Mouse (Mus musculus): Measurements from ENCODE around the gene Cbr4.

The Cbr4 gene

DNA sequence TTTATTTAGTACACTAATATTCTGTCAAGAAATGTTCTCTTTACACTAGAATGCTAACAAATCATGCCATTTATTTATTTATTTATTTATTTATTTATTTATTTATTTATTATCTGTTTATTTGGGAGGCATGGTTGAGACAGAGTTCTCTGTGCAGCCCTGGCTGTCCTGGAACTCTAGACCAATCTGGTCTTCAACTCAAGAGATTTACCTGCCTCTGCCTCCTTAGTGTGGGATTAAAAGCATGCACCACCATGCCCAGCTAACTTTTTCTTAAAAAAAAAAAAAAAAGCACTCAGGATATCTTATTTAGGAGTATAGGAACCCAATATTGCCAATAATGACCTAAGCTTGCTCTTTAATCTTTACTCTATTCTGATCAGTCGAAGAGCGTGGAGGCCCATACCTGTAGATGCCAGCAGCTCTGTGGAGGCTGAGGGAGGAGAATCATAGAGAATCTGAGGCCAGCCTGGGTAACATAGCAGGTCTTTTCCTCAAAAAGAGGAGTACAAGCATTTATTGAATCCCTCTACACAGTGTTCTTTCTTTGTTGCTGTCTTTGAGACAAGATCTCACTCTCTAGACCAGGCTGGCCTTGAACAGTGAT lies 508 bp upstream of the Cbr4 start:
- intact Hi-C loops (cut with DNase I): loop anchor here (5.0 to 10.0 kb wide), 3 partner anchors 265 to 495 kb away; partner anchors contain the start of genes Nek1 and Sh3rf1

DNA sequence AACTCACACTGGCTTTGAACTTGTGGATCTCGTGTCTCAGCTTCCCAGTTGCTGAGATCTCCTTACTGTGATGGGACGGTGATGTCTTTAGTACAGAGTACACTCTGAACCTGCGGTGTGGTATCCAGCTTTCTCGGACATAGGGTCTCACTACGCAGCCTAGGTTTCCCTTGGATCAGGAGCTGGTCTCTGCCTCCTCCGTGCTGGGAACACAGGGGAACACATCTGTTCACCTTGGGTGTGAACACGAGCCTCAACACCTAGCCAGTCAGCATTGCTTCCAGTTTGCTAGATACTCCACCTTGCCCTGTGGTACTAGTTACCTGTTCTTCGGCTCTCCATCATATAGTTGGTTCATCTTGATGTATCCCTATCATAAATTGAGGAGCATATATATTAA lies 1.1 kb downstream of the Cbr4 start:
- intact Hi-C loops (cut with DNase I): loop anchor here (5.0 to 10.0 kb wide), 3 partner anchors 266 to 496 kb away; partner anchors contain the start of genes Nek1 and Sh3rf1

DNA sequence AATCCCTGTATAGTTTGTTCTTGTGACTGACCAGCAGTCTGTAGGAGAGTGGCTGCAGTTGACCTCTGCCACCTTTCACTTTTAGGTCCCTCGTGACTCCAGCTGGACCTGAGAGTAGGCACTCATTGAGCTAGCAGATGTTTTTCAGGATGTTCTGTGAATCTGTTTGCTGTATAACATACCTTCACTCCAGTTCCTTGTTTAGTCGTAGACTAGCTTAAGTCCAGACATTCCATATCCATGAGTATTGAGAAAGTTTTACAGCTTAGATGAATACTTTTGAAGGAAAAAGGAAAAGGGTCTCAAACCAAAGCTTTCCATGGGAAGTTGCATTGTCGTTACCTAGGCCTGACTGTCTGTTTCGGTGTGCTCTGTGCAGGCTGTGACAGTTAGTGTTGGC lies 9.6 kb downstream of the Cbr4 start:
- intact Hi-C loops (cut with DNase I): no loop called here

DNA sequence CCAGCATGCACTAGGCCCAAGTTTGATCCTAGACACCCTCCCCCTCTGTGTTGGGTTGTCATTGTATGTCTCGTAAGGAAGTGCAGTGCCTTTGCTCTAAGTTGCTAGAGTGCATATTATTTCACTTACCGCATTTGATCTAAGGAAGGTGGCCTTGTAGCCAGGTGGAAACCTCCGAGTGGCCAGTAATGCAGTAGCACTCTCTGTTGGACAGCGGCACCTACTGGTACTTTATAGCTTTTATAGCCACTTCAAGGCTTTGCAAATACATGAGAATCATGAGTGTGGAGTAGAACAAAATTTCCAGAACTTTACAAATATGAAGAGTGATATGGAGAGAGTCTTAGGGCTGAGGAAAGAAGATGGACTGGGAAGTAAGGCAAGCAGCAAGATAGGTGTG lies 11.5 kb downstream of the Cbr4 start:
- intact Hi-C loops (cut with DNase I): no loop called here

DNA sequence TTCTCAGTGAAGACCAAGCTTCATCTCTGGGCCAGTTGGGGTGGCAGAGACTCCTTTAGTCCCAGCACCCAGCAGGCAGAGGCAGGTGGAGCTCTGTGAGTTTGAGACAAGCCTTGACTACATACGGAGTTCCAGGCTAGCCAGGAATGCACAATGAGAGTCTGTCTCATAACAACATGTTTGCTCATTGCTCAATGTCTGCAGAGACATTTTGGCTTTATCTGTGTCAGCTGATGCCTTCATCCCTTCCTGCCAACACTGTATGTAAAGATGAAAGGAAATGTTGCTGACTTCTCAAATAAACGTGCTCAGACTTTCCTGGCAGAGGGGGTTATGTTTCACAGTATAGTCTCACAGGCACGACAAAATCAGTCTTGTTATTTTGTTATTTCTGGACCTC lies 13.4 kb downstream of the Cbr4 start:
- intact Hi-C loops (cut with DNase I): no loop called here

DNA sequence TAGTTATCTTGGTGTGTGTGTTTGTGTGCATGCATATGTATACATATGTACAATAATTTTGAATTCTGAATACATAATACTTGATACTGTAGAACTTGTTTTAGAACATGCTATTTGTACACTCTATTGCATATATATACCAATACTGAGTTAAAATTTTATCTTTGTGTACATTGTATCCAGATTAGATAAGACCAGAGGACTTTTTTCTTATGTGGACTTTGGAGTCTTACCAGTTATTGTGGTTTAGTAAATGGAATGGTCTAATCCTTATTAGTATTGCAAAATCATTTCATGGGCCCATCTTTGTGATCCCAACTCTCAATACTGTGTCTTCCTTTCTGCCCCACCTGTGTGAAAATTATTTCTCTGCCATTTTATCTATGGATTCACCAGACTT lies 14.7 kb downstream of the Cbr4 start:
- intact Hi-C loops (cut with DNase I): no loop called here

DNA sequence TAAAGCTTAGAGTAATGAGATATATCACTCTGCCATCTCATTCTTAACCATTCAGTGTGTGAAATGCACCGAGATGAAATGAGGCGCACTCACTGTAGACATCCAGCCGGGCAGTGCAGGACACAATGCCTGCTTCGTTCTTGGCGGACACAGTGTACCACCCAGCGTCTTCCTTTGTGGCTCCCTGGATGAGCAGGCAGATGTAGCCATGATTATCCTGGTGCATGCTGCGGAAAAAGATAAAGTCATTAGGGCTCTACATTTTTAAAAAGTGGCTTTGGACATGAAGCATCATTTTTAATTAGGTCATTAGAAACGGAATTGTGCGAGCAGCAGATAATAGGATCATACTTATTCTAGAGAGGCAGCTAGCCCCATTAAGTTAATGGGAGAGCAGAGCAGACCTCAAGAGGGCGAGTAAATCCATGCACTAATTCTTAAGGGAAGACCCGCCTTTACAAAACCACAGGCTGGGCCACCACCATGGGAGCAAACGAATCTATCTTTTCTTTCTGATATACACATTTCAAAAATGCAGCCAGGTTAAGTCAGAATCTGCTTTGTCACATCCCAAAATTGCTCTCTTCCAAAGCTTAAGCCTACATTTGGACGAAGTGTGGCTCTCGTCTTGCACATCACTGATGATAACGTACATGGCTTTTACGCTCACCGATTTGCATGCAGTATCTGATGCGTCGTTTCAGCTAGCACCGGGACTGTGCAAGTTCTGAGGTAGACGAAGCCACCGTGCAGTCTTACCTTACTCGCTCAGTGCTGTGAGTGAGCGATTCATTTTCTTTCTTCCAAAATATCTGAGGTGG lies 27.8 kb downstream of the Cbr4 start:
- intact Hi-C loops (cut with DNase I): loop anchor here (10.0 kb wide), 1 partner anchor 881 kb away; the partner anchor contains the start of gene Mfap3l

DNA sequence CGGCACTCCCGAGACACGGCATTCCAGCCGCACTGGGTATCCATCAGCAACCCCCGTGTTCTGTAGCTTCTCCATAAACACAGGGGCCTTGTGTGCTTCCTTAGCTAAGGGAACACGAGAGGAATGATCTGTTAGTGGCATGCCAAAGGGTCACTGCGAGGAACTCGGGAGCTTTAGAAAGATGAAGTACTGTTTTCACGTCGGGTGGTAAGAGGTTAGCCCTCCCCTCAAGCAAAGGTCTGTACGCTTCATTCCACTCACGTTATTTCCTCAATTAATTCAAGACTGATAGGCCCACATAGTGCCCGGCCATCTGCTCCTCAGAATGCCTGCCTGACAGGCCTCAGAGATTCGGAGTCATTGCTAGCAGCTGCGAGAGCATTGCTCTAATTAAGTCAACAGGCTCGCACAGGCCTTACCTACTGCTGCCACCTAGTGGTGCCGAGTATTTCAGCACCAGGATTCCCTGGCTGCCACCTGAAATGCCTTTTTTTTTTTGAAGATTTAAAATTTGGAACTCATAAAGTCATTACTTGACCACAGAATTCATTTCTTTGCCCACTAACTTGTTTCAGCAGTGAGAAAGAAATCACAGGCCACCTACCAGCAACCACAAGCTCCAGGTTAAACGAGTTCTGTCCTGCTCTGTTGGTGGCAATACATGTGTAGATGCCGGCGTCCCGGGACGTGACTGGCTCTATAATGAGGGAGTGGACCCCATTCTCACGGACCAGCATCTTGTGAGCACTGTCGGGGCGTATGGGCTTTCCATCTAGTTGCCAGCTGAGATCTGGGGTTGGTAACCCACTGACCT lies 28.6 kb downstream of the Cbr4 start:
- intact Hi-C loops (cut with DNase I): loop anchor here (10.0 kb wide), 1 partner anchor 881 kb away; the partner anchor contains the start of gene Mfap3l

DNA sequence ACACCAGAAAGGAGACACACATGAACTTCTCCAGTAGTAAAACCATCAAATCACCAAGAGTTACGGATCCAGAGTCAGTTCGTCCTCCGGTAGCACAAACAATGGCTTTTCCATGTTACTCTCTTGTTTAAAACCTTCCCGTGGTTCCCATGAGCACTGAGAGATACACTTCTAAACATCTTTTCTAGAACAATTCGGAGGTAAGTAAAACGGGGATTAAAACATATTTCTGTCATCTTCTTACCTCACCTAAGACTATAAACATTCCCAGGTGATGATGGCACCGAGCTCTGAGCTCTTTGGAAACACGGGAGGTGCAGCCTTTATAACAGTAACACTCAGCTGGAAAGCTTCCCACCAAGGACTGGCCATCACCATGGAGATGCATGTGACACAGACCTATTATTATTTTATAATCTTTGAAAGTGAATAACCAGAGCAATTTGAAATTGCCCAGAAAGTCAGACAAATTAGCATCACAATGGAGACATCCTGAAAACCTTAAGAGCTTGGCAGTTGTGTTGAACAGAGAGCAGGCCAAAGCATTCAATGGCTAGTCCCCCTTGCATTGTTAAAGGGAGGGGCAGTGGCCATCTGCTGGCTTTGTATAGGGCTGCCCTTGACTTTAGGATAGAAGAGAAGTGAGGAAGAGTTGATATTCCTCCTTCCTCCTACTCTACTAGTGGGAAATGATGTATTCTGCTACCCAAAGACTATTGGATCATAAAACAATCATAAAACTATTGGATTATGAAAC lies 29.4 kb downstream of the Cbr4 start:
- intact Hi-C loops (cut with DNase I): loop anchor here (10.0 kb wide), 1 partner anchor 882 kb away; the partner anchor contains the start of gene Mfap3l

DNA sequence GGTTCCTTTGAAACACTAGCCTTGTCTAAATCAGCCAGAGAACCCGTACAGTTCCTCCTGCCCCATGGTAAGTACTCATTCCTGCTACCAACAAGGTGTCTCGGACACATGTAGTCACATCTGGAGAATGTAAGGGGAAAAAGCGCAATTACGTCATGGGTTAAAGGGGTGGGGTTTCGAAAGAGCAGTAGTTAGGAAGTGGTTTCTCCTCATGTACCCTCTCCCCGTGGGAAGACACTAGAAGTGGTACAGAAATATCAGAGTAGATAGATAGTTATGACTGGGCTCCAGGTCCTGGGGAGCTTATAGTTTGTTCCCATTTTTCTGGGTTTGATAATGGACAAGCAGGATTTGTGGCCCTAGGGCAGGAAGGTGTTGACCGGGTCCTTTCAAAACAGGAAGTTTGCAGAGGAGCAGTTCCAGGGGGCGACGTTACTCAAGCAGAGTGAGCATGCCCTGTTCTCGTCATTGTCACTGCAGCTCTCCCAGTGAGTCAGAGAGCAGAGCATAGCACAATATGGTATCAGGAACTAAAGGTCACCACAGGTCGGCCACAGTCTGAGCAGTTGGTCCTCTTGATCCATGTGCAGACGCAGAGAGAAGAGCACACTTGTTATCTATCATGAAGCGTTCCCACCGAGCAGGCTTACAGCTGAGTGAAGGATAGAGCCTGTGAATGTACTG lies 30.1 kb downstream of the Cbr4 start:
- intact Hi-C loops (cut with DNase I): loop anchor here (10.0 kb wide), 1 partner anchor 883 kb away; the partner anchor contains the start of gene Mfap3l

DNA sequence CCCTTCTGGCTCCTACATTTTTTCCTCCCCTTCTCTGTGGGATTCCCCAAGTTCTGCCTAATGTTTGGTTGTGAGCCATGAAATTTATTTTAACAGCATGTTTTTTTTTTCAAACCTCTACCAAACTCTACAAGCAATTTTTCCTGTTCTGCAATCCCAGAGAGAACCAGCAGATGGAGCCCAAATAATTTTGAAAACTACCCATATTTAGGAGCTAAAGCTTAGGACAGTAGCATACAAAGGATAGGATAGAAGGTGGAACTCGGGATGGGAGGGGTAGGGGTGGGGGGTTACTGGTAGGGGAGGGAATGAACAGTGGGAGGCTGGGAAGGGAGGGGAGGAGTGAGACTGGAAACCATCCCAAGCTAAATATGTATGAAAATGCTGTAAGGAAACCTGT lies 34.6 kb downstream of the Cbr4 start:
- intact Hi-C loops (cut with DNase I): loop anchor here (5.0 kb wide), 1 partner anchor 355 kb away; no protein-coding TSS in a partner anchor

DNA sequence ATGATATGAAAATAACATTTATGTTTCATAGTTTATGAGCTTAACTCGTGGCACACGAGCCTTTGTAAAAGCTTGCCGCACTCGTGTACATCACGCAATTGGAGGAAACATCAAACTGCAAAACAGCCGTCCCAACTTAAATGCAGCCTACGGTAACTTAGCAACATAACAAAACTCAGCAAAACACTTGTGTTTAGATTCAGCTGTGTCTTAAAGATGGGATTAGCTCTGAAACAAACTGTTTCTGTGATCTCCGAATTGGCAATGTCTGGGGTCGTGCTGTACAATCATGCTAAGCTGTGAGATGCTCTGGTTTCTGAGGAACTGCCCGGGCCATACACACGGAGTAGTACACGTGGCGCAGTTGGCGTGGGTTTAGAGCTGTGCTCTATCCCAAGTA lies 39.5 kb downstream of the Cbr4 start:
- intact Hi-C loops (cut with DNase I): no loop called here

DNA sequence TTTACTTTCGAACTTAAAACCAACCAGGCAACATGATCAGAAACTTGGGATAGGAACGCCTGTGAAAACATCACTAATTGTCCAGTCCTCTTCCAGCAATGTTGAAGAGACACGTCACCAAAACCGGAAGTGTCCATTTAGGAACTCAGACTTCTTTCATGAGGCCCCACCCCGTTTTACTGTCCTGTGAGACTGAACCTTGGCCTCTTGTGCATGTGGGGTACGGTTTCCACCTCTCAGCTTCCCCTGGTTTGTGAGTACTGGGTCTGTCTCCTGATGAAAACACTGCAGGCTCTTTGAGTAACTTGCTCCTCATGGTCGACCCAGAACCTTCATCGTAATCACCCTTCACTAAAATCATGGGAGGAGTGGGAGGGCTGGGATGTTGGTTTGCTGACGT lies 40.7 kb downstream of the Cbr4 start:
- intact Hi-C loops (cut with DNase I): no loop called here

DNA sequence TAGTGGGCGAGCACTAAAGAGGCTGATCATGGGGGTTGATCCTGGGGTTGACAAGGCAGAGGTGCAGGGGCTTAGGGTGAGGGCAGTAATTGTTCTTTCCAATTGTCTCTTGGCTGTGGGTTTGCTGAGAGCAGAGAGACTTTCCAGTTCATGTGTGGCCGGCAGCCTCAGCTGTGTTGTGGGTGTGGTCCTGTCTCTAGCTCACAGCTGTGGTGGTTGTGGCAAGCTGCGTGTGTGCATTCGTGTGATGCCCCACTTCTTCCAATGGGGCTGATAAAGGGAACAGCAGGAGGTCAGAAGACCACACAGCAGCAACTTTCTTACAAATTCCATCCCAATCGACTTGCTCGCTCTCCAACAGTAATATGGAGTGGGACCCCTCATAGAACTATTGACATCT lies 41.1 kb downstream of the Cbr4 start:
- intact Hi-C loops (cut with DNase I): no loop called here

DNA sequence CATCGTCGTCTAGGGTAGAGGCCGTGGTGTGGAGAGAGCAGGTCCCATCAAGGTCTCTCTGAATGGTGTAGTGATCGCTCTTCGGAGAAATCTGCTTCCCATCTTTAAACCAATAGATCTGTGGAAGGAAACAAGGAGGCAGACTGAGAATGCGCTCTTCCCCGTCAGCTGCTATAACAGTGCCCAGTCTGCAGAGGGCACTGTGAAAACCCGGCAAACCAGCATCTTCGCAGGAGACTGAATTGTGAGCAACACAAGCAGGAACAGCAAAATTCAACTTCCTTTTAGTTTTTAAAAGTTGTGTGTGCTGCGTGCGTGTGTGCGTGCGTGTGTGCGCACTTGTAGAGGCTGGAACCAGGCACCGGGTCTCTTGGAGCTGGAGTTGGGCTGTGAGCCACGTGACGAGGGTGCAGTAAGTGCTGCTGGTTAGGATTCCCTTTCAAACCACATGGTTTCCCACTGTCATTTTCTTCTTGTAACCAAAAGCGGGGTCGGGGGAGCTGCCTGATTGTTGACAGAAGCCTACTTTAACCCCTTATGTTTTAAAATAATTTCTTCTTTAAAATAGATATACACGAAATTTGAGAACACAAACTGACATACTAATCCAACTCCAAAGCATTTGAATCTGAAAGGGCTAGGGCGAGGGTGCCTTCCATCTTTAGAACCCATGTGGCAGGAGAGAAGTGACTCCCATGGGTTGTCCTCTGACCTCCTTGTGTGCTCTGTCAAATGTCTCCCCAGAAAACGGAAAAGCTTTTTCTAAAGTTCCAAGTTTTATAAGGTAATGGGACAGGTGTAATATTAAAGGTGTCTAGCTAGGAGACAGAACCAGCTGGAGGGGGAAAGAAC lies 44.6 kb downstream of the Cbr4 start:
- intact Hi-C loops (cut with DNase I): loop anchor here (10.0 kb wide), 1 partner anchor 533 kb away; no protein-coding TSS in a partner anchor

DNA sequence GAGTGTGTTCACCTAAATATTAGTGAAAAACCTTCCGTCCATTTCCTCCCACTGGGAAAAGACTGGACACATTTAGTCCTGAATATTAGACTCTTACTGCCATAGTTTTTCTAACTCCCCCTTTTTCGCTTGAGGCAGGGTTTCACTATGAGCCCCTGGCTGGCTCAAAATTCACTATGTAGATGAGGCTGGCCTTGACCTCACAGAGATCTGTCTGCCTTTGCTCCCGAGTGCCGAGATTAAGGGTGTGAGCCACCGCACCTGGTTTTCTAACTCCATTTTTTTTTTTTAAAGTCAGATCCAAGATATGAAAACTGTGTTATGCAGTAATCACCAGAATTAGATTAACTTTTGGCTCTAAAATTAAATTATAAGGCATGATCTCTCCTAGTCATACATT lies 45.3 kb downstream of the Cbr4 start:
- intact Hi-C loops (cut with DNase I): loop anchor here (10.0 kb wide), 1 partner anchor 532 kb away; no protein-coding TSS in a partner anchor

DNA sequence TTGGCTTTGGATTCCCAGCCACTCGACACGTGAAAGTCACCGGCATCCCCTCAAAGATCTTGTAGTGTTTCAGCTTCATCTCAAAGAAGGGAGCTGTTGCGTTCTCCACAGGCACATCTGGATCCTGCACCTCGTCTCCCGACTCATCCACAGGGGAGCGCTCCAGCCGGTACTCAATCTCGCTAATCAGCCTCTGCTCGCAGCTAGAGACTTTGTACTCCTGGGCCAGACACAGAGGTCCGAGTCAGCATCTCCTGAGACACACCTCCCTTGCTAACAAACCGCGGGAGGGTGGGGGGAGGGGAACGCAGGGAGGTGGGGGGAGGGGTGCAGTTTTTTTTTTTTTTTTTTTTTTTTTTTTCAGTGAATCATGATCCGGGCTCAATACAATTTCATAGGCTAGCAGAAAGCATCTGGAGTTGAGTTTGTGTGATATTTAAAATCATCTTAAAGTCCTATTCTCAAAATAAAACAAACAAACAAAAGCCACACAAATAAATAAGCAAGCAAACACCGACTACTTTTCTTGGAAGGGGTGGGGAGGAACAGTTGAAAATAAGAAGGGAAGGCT lies 45.9 kb downstream of the Cbr4 start:
- intact Hi-C loops (cut with DNase I): loop anchor here (10.0 kb wide), 1 partner anchor 531 kb away; no protein-coding TSS in a partner anchor

DNA sequence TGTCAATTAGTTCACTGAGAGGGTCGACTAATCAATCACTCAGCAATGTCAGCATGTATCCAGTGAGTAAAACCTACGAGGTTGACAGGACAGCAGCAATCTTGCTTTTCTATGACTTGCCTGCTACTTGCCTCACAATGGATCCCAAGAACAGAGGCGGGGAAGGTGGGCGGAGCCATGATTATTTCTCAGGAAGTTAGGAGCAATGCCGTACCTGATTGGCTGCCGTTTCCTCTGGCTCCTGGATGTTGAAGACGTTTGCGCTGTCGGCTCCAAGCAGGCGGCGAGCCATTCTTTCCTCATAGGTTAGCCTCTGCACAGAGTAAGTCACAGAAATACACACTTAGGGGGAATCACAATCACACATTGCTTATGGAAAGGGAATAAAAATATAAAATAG lies 47.9 kb downstream of the Cbr4 start:
- intact Hi-C loops (cut with DNase I): loop anchor here (10.0 kb wide), 1 partner anchor 529 kb away; no protein-coding TSS in a partner anchor

DNA sequence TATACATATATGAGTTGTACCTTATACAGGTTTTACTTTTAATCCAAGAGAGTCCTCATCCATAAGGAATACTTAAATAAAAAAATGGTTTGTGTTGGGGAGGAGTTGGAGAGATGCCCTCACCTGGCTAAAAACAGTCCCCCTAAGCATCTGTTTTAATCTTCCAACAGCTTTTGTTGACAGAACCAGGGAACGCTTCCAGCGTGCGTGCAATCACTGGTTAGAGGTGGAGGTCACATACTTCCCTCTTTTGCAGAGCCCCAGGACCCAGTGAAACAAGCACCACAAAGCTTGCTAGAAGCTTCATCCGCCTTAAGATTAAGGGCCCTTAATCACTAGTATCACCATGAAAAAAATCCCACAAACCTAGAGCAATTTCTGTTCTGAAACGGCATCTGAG lies 49.9 kb downstream of the Cbr4 start:
- intact Hi-C loops (cut with DNase I): loop anchor here (10.0 kb wide), 1 partner anchor 527 kb away; no protein-coding TSS in a partner anchor

Measured in adrenal gland (tissue).